Mouse (Mus musculus) heart, embryonic 11.5 days (tissue): ENCODE measurements around the gene Ccl26. TPM values are rescaled to one million over a fixed set of nuclear protein-coding genes. Genes with fewer than 3 reads are reported as not detected.

Experiments used
- ATAC-seq: fragments of 200-750 bp; cut with Nextera tagmentation; replicated peaks from 2 replicates; pipeline ENCODE4 v1.8.0; 2017; ENCODE audit warnings: moderate library complexity; ENCODE audit not compliant: insufficient number of reproducible peaks, low FRiP score, low TSS enrichment
- H3K27ac ChIP-seq: fragments of 300-500 bp; sonication (generic); 2 replicates; pipeline ENCODE4 v1.5.1; 2014; ENCODE audit warnings: mild to moderate bottlenecking, low read depth, low read length
- H3K27me3 ChIP-seq: fragments of 300-500 bp; sonication (generic); 2 replicates; pipeline ENCODE4 v1.6.1; 2014; ENCODE audit warnings: mild to moderate bottlenecking, low read length, mixed read lengths; ENCODE audit not compliant: control insufficient read depth, insufficient read depth
- H3K36me3 ChIP-seq: fragments of 300-500 bp; sonication (generic); 2 replicates; pipeline ENCODE4 v1.6.1; 2014; ENCODE audit warnings: mild to moderate bottlenecking, low read length, moderate library complexity, mixed read lengths; ENCODE audit not compliant: control insufficient read depth, insufficient read depth
- H3K4me1 ChIP-seq: fragments of 300-500 bp; sonication (generic); 2 replicates; pipeline ENCODE4 v1.6.1; 2014; ENCODE audit warnings: low read length; ENCODE audit not compliant: control insufficient read depth, insufficient read depth
- H3K4me2 ChIP-seq: fragments of 300-500 bp; sonication (generic); 2 replicates; pipeline ENCODE4 v1.6.1; 2014; ENCODE audit warnings: mild to moderate bottlenecking, moderate library complexity
- H3K4me3 ChIP-seq: fragments of 300-500 bp; sonication (generic); 2 replicates; pipeline ENCODE4 v1.5.1; 2014; ENCODE audit warnings: low read depth, low read length
- H3K9ac ChIP-seq: fragments of 300-500 bp; sonication (generic); 2 replicates; pipeline ENCODE4 v1.6.1; 2014; ENCODE audit warnings: mild to moderate bottlenecking, low read depth, low read length, moderate library complexity
- H3K9me3 ChIP-seq: fragments of 300-500 bp; sonication (generic); replicated peaks from 2 replicates; pipeline ENCODE4 v1.6.1; 2016; ENCODE audit warnings: low read length; ENCODE audit not compliant: control insufficient read depth
- WGBS: fragments of 180-500 bp; shearing (Covaris S2); extraction: QIAGEN DNeasy Blood & Tissue Kit; methylation state at CpG from one replicate; pipeline ENCODE4 v1.1.7; 2014; ENCODE audit not compliant: insufficient replicate concordance; 5-methylcytosine and 5-hydroxymethylcytosine counted together
- polyA plus RNA-seq: library from polyadenylated mRNA; unstranded; fragments of >200 nt; fragmentation: Nextera tagmentation; extraction: Ambion mirVana; gene quantifications from 2 replicates; pipeline ENCODE4 v1.2.1, GENCODE M21; 2014

Gene Ccl26
- polyA plus RNA-seq, 1 experiment from 2014 or later: not detected

- no peak overlapping the region for H3K9ac ChIP-seq
- ATAC-seq: no peak
- no peak overlapping the region for H3K27ac ChIP-seq
- no peaks in the 10 kb centered on the region for H3K36me3 ChIP-seq
- H3K4me3 ChIP-seq: no peak overlapping the region
- H3K9me3 ChIP-seq: no peaks in the 10 kb centered on the region
- no peaks in the 10 kb centered on the region for H3K4me1 ChIP-seq
- H3K27me3 ChIP-seq: no peaks in the 10 kb centered on the region
- 23% methylated on average over 3 of the region's 3 CpGs for WGBS
- H3K4me2 ChIP-seq: no peak overlapping the region
Observed at GRCm38 (mm10) chr5:135550910-135551309, 12.5 kb downstream of the Ccl26 start.

- Histone ChIP-seq H3K27ac (no peak overlapping the region), H3K36me3 (no peaks in the 10 kb centered on the region), H3K27me3 (no peaks in the 10 kb centered on the region), H3K9ac (no peak overlapping the region), H3K4me1 (0 out of 2 replicates have a peak, but pooled peaks cover 2% of the 10 kb centered on the region), H3K4me2 (no peak overlapping the region), H3K4me3 (no peak overlapping the region), H3K9me3 (no peaks in the 10 kb centered on the region)
- ATAC-seq: no peak
- WGBS: 88% methylated on average over 2 of the region's 2 CpGs
Observed at GRCm38 (mm10) chr5:135547990-135548389, 15.4 kb downstream of the Ccl26 start.

GRCm38 (mm10) chr5:135544865-135545797 lies 18.2 kb downstream of the Ccl26 start, which contains the start of gene Hip1:
Hip1 (minus strand) TSS chr5:135545120.
- H3K9me3 ChIP-seq: no peaks in the 10 kb centered on the region
- H3K27ac ChIP-seq: 0 out of 2 replicates have a peak within 1 kb of the TSS, but pooled peaks have one; percentile 10
- no peaks in the 10 kb centered on the region for H3K36me3 ChIP-seq
- H3K4me1 ChIP-seq: peaks cover 2% of the 10 kb centered on the region; the same call in 1 of the 2 replicates
- H3K4me3 ChIP-seq: peak within 1 kb of the TSS; percentile 80
- H3K4me2 ChIP-seq: peak within 1 kb of the TSS; percentile 98
- H3K27me3 ChIP-seq: no peaks in the 10 kb centered on the region
- peak; percentile 99 for ATAC-seq
- H3K9ac ChIP-seq: peak within 1 kb of the TSS; percentile 74
- WGBS: under 1% methylated on average over 45 of the region's 46 CpGs

- no peak for ATAC-seq
- Histone ChIP-seq H3K36me3 (no peaks in the 10 kb centered on the region), H3K4me1 (peaks cover 2% of the 10 kb centered on the region; the same call in 1 of the 2 replicates), H3K9ac (peak overlapping the region; percentile 74), H3K4me3 (peak overlapping the region; percentile 80), H3K9me3 (no peaks in the 10 kb centered on the region), H3K27me3 (no peaks in the 10 kb centered on the region), H3K4me2 (peak overlapping the region; percentile 98), H3K27ac (0 out of 2 replicates have a peak overlapping the region, but pooled peaks have one; percentile 10)
- WGBS: 5% methylated on average over 15 of the region's 15 CpGs
Observed at GRCm38 (mm10) chr5:135544032-135544558, 19.3 kb downstream of the Ccl26 start.

GRCm38 (mm10) chr5:135537794-135538214 lies 25.6 kb downstream of the Ccl26 start:
- Histone ChIP-seq H3K4me1 (no peaks in the 10 kb centered on the region; the same call in 1 of the 2 replicates), H3K4me2 (no peak overlapping the region), H3K27ac (no peak overlapping the region), H3K9ac (no peak overlapping the region), H3K36me3 (no peaks in the 10 kb centered on the region), H3K27me3 (no peaks in the 10 kb centered on the region), H3K9me3 (no peaks in the 10 kb centered on the region), H3K4me3 (no peak overlapping the region)
- WGBS: 75% methylated on average over 10 of the region's 10 CpGs
- ATAC-seq: no peak

GRCm38 (mm10) chr5:135537326-135537725 lies 26.0 kb downstream of the Ccl26 start:
- Histone ChIP-seq H3K4me3 (no peak overlapping the region), H3K4me1 (no peaks in the 10 kb centered on the region; the same call in 1 of the 2 replicates), H3K9me3 (no peaks in the 10 kb centered on the region), H3K27ac (no peak overlapping the region), H3K9ac (no peak overlapping the region), H3K4me2 (no peak overlapping the region), H3K27me3 (no peaks in the 10 kb centered on the region), H3K36me3 (no peaks in the 10 kb centered on the region)
- 67% methylated on average over 4 of the region's 4 CpGs for WGBS
- no peak; the same call in 1 of the 2 replicates for ATAC-seq

- H3K9ac ChIP-seq: no peak overlapping the region
- no peak overlapping the region for H3K4me3 ChIP-seq
- ATAC-seq: no peak
- no peaks in the 10 kb centered on the region for H3K27me3 ChIP-seq
- no peaks in the 10 kb centered on the region for H3K36me3 ChIP-seq
- H3K9me3 ChIP-seq: no peaks in the 10 kb centered on the region
- H3K4me1 ChIP-seq: no peaks in the 10 kb centered on the region; the same call in 1 of the 2 replicates
- H3K4me2 ChIP-seq: no peak overlapping the region
- H3K27ac ChIP-seq: no peak overlapping the region
Observed at GRCm38 (mm10) chr5:135535867-135536266, 27.5 kb downstream of the Ccl26 start.

- Histone ChIP-seq H3K9ac (no peak overlapping the region), H3K4me1 (no peaks in the 10 kb centered on the region; the same call in 1 of the 2 replicates), H3K4me2 (no peak overlapping the region), H3K27me3 (no peaks in the 10 kb centered on the region), H3K36me3 (no peaks in the 10 kb centered on the region), H3K27ac (no peak overlapping the region), H3K9me3 (no peaks in the 10 kb centered on the region), H3K4me3 (no peak overlapping the region)
- ATAC-seq: 0 out of 2 replicates have a peak, but pooled peaks have one; percentile 44
- 53% methylated on average over 10 of the region's 10 CpGs for WGBS
Observed at GRCm38 (mm10) chr5:135533431-135533830, 29.9 kb downstream of the Ccl26 start.
